Mouse (Mus musculus) intestine, embryonic 14.5 days (tissue): ENCODE results near the gene Sstr3. TPM values are rescaled to one million over a fixed set of nuclear protein-coding genes. Genes with fewer than 3 reads are reported as not detected.
A peak's percentile ranks its signal among the peaks of the same experiment; 100 is the strongest.

ENCODE experiments used
- ATAC-seq: fragments of 200-750 bp; cut with Nextera tagmentation; replicated peaks from 2 replicates; pipeline ENCODE4 v1.8.0; 2017; ENCODE audit warnings: low read depth, moderate number of reproducible peaks, moderate TSS enrichment, moderate library complexity; ENCODE audit not compliant: low FRiP score, low TSS enrichment
- DNase-seq: peaks from one replicate; pipeline ENCODE4 v3.0.0-alpha.2; 2018; ENCODE audit warnings: low spot score
- H3K27ac ChIP-seq: fragments of 300-500 bp; sonication (generic); 2 replicates; pipeline ENCODE4 v1.5.1; 2014; ENCODE audit warnings: low read depth, mild to moderate bottlenecking, control low read depth
- H3K27me3 ChIP-seq: fragments of 300-500 bp; sonication (generic); replicated peaks from 2 replicates; pipeline ENCODE4 v1.6.1; 2014; ENCODE audit warnings: low read length, control low read depth; ENCODE audit not compliant: control insufficient read depth, insufficient read depth
- H3K36me3 ChIP-seq: fragments of 300-500 bp; sonication (generic); 2 replicates; pipeline ENCODE4 v1.6.1; 2014; ENCODE audit warnings: low read length, control low read depth; ENCODE audit not compliant: control insufficient read depth, insufficient read depth
- H3K4me1 ChIP-seq: fragments of 300-500 bp; sonication (generic); replicated peaks from 2 replicates; pipeline ENCODE4 v1.6.1; 2014; ENCODE audit warnings: low read length, control low read depth, mixed read lengths; ENCODE audit not compliant: control insufficient read depth, insufficient read depth
- H3K4me2 ChIP-seq: fragments of 300-500 bp; sonication (generic); 2 replicates; pipeline ENCODE4 v1.6.1; 2014; ENCODE audit warnings: low read length
- H3K4me3 ChIP-seq: fragments of 300-500 bp; sonication (generic); 2 replicates; pipeline ENCODE4 v1.5.1; 2014; ENCODE audit warnings: low read depth, low read length, control low read depth, mixed read lengths
- H3K9ac ChIP-seq: fragments of 300-500 bp; sonication (generic); 2 replicates; pipeline ENCODE4 v1.6.1; 2014; ENCODE audit warnings: mild to moderate bottlenecking, low read length
- H3K9me3 ChIP-seq: fragments of 300-500 bp; sonication (generic); 2 replicates; pipeline ENCODE4 v1.6.1; 2016; ENCODE audit warnings: low read length, control low read depth; ENCODE audit not compliant: control insufficient read depth
- WGBS: fragments of 180-500 bp; shearing (Covaris S2); extraction: QIAGEN DNeasy Blood & Tissue Kit; methylation state at CpG from one replicate; pipeline ENCODE4 v1.1.7; 2014; 5-methylcytosine and 5-hydroxymethylcytosine counted together
- polyA plus RNA-seq: library from polyadenylated mRNA; unstranded; fragments of >200 nt; fragmentation: Nextera tagmentation; extraction: Ambion mirVana; gene quantifications from 2 replicates; pipeline ENCODE4 v1.2.1, GENCODE M21; 2014

The Sstr3 gene
- polyA plus RNA-seq, 1 experiment from 2014 or later = 0.22 TPM

DNA sequence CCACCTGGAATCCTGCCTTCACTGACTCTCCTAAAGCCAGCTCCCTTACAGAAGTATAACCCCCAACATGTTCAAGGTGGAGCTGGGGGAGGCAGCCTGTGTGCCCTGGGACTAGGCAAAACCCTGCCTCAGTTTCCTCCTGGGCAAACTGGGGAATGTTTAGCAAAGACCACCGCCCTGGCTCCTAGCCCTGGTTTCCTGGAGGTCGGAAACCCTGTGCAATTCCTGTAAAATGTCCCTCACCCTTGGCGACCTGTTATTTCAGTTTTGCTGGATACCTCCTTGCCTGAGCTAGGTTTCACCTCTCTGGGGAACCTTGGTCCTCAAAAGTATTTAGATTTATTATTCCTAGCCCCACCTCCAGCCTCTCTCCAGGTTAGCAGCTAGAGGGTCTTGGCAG lies 14.3 kb downstream of the Sstr3 start:
- ATAC-seq (no peak), DNase-seq (no peak)
- Histone ChIP-seq H3K9me3 (no peaks in the 10 kb centered on the region), H3K27ac (peak overlapping the region; percentile 78; the same call in 1 of the 2 replicates), H3K4me3 (no peak overlapping the region), H3K9ac (0 out of 2 replicates have a peak overlapping the region, but pooled peaks have one; percentile 55), H3K27me3 (no peaks in the 10 kb centered on the region), H3K4me1 (peaks cover 26% of the 10 kb centered on the region), H3K36me3 (no peaks in the 10 kb centered on the region), H3K4me2 (peak overlapping the region; percentile 82)
- 71% methylated on average over 3 of the region's 3 CpGs for WGBS

DNA sequence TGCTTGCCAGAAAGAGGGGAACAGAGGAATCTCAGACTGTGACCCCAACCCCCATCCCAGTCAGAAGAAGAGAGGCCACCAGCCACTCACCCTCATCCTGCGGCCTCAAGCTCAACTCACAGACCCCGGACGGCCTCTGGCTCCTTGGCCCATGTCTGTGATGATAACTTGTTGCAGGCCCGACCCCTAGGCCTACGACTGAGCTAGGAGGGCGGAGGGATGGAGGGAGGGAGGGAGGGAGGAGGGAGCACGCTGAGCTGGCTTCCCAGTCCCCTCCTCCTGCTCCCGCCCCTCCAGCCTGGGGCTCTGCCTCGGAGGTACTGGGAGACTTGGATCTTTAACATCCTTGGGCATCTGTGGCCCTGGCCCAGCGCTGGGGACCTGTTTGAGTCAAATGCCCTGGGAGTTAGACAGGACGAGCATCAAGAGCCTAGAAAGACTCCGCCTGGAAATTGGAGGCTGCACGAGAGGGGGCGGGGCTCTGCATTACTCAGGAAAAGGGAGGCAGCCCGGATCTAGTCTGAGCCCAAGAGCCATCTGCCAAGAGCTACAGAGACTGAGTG lies 15.0 kb downstream of the Sstr3 start:
- ATAC-seq (peak; percentile 62), DNase-seq (peak; percentile 85)
- Histone ChIP-seq H3K4me2 (peak overlapping the region; percentile 82), H3K9me3 (no peaks in the 10 kb centered on the region), H3K36me3 (peaks cover 1% of the 10 kb centered on the region; the same call in 1 of the 2 replicates), H3K27me3 (no peaks in the 10 kb centered on the region), H3K4me1 (peaks cover 26% of the 10 kb centered on the region), H3K4me3 (peak overlapping the region; percentile 40), H3K9ac (peak overlapping the region; percentile 55), H3K27ac (peak overlapping the region; percentile 78)
- WGBS = 1% methylated on average over 14 of the region's 15 CpGs

DNA sequence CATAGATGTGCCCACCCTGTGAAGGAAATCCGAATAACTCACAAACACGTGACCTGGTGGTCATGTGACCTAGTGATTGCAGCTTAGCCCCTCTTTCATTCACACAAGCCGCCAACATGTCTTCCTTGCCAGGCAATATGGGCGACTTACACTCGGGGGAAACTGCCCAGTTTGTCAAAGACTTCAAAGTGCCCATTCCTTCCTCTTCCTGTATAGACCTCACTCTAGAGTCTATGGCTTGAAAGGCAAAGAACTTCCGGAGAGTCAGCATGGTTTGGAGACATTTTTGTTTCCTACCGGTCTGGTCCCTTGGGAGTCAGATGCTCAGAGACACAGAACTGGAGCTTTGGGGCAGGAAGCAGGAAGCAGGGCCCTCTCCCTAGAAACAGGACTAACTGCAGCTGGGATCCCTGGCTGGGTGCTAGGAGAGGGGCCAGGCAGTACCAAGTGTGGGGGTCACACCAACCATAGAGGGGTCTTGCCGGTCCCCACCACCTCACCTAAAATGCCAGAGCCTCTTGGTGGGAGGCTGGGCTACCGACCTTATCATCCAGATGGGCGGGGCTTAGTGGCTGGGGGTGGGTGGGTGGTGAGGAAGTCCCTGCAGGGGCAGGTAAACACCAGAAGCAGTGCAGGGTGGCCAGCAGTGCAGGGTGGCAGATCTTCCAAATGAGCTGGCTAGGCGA lies 15.6 kb downstream of the Sstr3 start:
- peak; percentile 70 for DNase-seq
- Histone ChIP-seq H3K4me2 (peak overlapping the region; percentile 82), H3K36me3 (peaks cover 6% of the 10 kb centered on the region; the same call in 1 of the 2 replicates), H3K27ac (peak overlapping the region; percentile 78), H3K4me1 (peaks cover 26% of the 10 kb centered on the region), H3K9ac (peak overlapping the region; percentile 55), H3K4me3 (peak overlapping the region; percentile 40), H3K27me3 (no peaks in the 10 kb centered on the region), H3K9me3 (no peaks in the 10 kb centered on the region)
- ATAC-seq = 0 out of 2 replicates have a peak, but pooled peaks have one; percentile 3
- WGBS = 36% methylated on average over 11 of the region's 11 CpGs

DNA sequence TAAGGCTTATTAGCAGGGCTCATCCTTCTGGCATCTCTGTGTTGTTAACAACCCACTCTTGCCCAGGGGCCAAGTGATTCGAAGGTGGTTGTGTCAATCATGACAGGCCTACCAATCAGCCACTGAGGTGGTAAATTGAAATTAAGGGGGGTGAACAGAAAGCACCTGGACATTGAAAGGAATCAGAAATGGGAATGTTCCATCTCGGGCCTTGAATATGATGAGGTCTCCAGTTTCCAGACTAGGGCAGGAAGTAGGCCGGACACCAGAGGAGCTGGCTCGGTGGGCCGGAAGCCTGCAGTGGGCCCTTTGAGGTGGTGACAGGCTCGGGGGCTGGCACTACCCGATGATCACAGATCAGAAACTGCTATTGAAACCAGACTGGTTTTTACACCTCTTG lies 16.5 kb downstream of the Sstr3 start:
- Histone ChIP-seq H3K4me2 (peak overlapping the region; percentile 82; the same call in 1 of the 2 replicates), H3K4me1 (peaks cover 26% of the 10 kb centered on the region), H3K9me3 (no peaks in the 10 kb centered on the region), H3K4me3 (no peak overlapping the region), H3K27me3 (no peaks in the 10 kb centered on the region), H3K9ac (no peak overlapping the region), H3K36me3 (peaks cover 6% of the 10 kb centered on the region; the same call in 1 of the 2 replicates), H3K27ac (peak overlapping the region; percentile 78; the same call in 1 of the 2 replicates)
- DNase-seq (no peak), ATAC-seq (no peak)
- WGBS = 74% methylated on average over 7 of the region's 7 CpGs

DNA sequence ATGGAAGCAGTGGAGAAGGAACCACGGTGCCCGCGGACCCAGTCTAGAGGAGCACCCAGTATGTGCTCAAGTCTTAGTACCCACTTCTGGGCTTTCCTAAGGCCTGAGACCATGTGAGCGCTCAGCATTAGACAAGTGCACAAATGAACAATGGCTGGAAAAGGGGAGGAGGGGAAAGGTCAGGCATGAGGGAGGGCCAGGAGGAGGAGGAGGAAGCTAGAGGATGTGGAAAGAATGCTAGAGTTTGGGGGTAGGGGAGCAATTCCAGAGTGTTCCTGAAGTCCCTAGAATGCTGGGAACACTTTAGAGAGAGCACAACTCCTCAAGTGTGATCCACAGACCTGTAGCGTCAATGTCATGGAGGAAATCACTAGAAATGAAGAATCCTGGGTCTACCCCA lies 20.3 kb downstream of the Sstr3 start:
- H3K4me1 ChIP-seq = peaks cover 7% of the 10 kb centered on the region
- peaks cover 6% of the 10 kb centered on the region; the same call in 1 of the 2 replicates for H3K36me3 ChIP-seq
- ATAC-seq (no peak), DNase-seq (no peak)
- no peaks in the 10 kb centered on the region for H3K27me3 ChIP-seq
- 89% methylated on average over 5 of the region's 5 CpGs for WGBS
- no peak overlapping the region for H3K4me2 ChIP-seq
- H3K27ac ChIP-seq = no peak overlapping the region
- no peak overlapping the region for H3K4me3 ChIP-seq
- no peak overlapping the region for H3K9ac ChIP-seq
- H3K9me3 ChIP-seq = no peaks in the 10 kb centered on the region

DNA sequence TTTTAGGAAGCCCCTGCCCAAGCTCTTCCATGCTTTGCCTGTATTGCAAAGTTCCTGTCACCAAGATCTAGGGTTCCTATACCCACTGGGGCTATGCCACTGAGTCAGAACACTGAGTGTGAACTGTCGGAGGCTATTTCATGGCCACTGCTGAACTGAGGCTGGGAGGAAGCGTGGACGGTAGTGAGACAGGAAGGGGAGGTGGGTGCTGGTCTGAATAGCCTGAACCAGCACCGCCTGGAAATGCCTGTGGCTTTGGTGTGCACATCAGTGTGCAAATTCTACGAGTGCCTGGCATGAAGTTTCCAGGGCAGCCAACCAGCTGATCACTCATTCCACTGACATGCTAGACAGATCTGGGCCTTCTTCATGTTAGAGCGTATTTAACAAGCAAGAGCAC lies 22.6 kb downstream of the Sstr3 start:
- DNase-seq (no peak), ATAC-seq (no peak)
- Histone ChIP-seq H3K27ac (no peak overlapping the region), H3K4me3 (no peak overlapping the region), H3K27me3 (no peaks in the 10 kb centered on the region), H3K36me3 (peaks cover 6% of the 10 kb centered on the region; the same call in 1 of the 2 replicates), H3K4me2 (no peak overlapping the region), H3K9ac (no peak overlapping the region), H3K9me3 (no peaks in the 10 kb centered on the region), H3K4me1 (no peaks in the 10 kb centered on the region)
- 82% methylated on average over 6 of the region's 6 CpGs for WGBS

DNA sequence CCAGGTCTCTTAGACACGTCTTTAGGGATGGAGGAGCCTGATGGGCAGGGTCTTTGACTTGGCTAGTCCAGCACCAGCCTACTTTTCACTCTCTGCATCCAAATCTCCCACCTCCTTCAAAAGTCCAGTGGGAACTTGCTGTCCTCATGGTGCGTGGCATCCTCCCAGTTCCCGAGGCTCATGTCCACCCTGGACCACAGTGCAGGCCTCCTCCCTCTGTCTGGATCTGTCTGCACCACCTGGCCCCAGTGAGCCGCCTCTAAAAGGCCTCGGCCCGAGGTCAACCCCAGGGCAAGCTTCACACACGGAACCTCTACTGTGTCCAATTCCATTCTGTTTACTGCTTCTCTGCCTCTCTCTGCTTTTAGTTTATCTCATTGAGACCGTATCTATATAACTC lies 23.2 kb downstream of the Sstr3 start:
- Histone ChIP-seq H3K27me3 (no peaks in the 10 kb centered on the region), H3K4me3 (no peak overlapping the region), H3K36me3 (peaks cover 6% of the 10 kb centered on the region; the same call in 1 of the 2 replicates), H3K4me1 (no peaks in the 10 kb centered on the region), H3K4me2 (no peak overlapping the region), H3K9ac (no peak overlapping the region), H3K9me3 (no peaks in the 10 kb centered on the region), H3K27ac (no peak overlapping the region)
- DNase-seq (no peak), ATAC-seq (no peak)
- WGBS = 54% methylated on average over 8 of the region's 8 CpGs

DNA sequence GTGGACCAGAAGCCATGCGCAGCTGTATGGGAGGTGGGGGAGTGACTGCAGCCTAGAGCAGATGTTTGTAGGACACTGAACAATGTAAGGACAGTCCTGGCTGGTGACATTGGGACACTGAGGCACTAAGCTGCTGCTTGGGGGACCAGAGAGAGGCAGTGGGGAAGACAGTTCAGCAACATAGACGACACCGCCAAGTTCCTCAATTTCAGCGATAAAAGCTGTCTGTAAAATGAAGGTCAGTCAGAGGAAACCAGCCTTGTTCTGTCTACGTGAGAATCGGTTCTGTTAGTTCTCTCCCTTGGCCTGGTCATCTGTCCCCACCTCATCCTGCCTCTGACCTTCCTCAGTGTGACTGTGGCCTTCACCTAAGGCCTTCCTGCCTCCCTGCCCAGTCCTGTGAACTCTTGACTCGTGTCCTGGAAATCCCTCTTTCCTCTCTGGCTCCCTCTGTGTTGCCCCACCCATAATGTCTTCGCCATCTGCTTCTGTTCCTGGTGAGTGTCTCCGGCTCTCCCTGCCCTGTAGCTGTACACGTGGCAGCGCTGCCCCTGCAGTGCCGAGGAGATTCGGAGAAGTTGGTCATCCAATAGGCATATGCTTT lies 24.3 kb downstream of the Sstr3 start:
- no peaks in the 10 kb centered on the region for H3K27me3 ChIP-seq
- no peaks in the 10 kb centered on the region for H3K9me3 ChIP-seq
- no peak overlapping the region for H3K4me2 ChIP-seq
- no peaks in the 10 kb centered on the region for H3K4me1 ChIP-seq
- DNase-seq (no peak), ATAC-seq (no peak)
- H3K4me3 ChIP-seq = no peak overlapping the region
- H3K27ac ChIP-seq = no peak overlapping the region
- no peak overlapping the region for H3K9ac ChIP-seq
- peaks cover 6% of the 10 kb centered on the region; the same call in 1 of the 2 replicates for H3K36me3 ChIP-seq
- 70% methylated on average over 13 of the region's 13 CpGs for WGBS
